Mouse (Mus musculus) embryonic facial prominence, embryonic 11.5 days (tissue): Measurements from ENCODE around the gene Spib. TPM values are rescaled to one million over a fixed set of nuclear protein-coding genes. Genes with fewer than 3 reads are reported as not detected.
A peak's percentile ranks its signal among the peaks of the same experiment; 100 is the strongest.

Experiments used
- ATAC-seq: fragments of 200-750 bp; cut with Nextera tagmentation; replicated peaks from 2 replicates; pipeline ENCODE4 v1.8.0; 2017; ENCODE audit warnings: low read depth; ENCODE audit not compliant: insufficient number of reproducible peaks, low FRiP score, low TSS enrichment
- DNase-seq: peaks from one replicate; pipeline ENCODE4 v3.0.0-alpha.2; 2015; ENCODE audit warnings: low spot score
- H3K27ac ChIP-seq: fragments of 300-500 bp; sonication (generic); replicated peaks from 2 replicates; pipeline ENCODE4 v1.5.1; 2014; ENCODE audit warnings: mild to moderate bottlenecking, low read depth, low read length, control low read depth
- H3K27me3 ChIP-seq: fragments of 300-500 bp; sonication (generic); 2 replicates; pipeline ENCODE4 v1.6.1; 2014; ENCODE audit warnings: mild to moderate bottlenecking, low read length, moderate library complexity, mixed read lengths; ENCODE audit not compliant: control insufficient read depth, insufficient read depth
- H3K36me3 ChIP-seq: fragments of 300-500 bp; sonication (generic); replicated peaks from 2 replicates; pipeline ENCODE4 v1.6.1; 2014; ENCODE audit warnings: low read depth, mild to moderate bottlenecking, low read length, moderate library complexity, mixed read lengths; ENCODE audit not compliant: control insufficient read depth, insufficient read depth
- H3K4me1 ChIP-seq: fragments of 300-500 bp; sonication (generic); 2 replicates; pipeline ENCODE4 v1.6.1; 2014; ENCODE audit warnings: low read length, mixed read lengths; ENCODE audit not compliant: control insufficient read depth, insufficient read depth
- H3K4me2 ChIP-seq: fragments of 300-500 bp; sonication (generic); 2 replicates; pipeline ENCODE4 v1.6.1; 2014; ENCODE audit warnings: low read depth, mild to moderate bottlenecking, control low read depth, low read length, moderate library complexity
- H3K4me3 ChIP-seq: fragments of 300-500 bp; sonication (generic); 2 replicates; pipeline ENCODE4 v1.5.1; 2014; ENCODE audit warnings: low read depth, low read length, control low read depth
- H3K9ac ChIP-seq: fragments of 300-500 bp; sonication (generic); replicated peaks from 2 replicates; pipeline ENCODE4 v1.6.1; 2014; ENCODE audit warnings: mild to moderate bottlenecking, control low read depth, low read length
- H3K9me3 ChIP-seq: fragments of 300-500 bp; sonication (generic); replicated peaks from 2 replicates; pipeline ENCODE4 v1.6.1; 2016; ENCODE audit warnings: mild to moderate bottlenecking, low read length, inconsistent platforms, mixed read lengths; ENCODE audit not compliant: control insufficient read depth
- WGBS: fragments of 180-500 bp; shearing (Covaris S2); extraction: QIAGEN DNeasy Blood & Tissue Kit; methylation state at CpG from one replicate; pipeline ENCODE4 v1.1.7; 2014; 5-methylcytosine and 5-hydroxymethylcytosine counted together
- polyA plus RNA-seq: library from polyadenylated mRNA; unstranded; fragments of >200 nt; fragmentation: Nextera tagmentation; extraction: Ambion mirVana; gene quantifications from 2 replicates; pipeline ENCODE4 v1.2.1, GENCODE M21; 2014

Gene Spib
- polyA plus RNA-seq, 1 experiment from 2014 or later = not detected

- ATAC-seq (no peak), DNase-seq (no peak)
- Histone ChIP-seq H3K4me2 (no peak overlapping the region), H3K9me3 (no peaks in the 10 kb centered on the region), H3K36me3 (no peaks in the 10 kb centered on the region; the same call in 1 of the 2 replicates), H3K27me3 (peaks cover 12% of the 10 kb centered on the region), H3K4me3 (no peak overlapping the region), H3K9ac (no peak overlapping the region), H3K27ac (no peak overlapping the region), H3K4me1 (peaks cover 2% of the 10 kb centered on the region; the same call in 1 of the 2 replicates)
- WGBS = 41% methylated on average over 5 of the region's 5 CpGs
Measured at GRCm38 (mm10) chr7:44529518-44529917, 2.4 kb downstream of the Spib start.

GRCm38 (mm10) chr7:44527483-44528398, 4.1 kb downstream of the Spib start:
- peak overlapping the region; percentile 34 for H3K4me3 ChIP-seq
- peak overlapping the region; percentile 74 for H3K4me2 ChIP-seq
- no peaks in the 10 kb centered on the region; the same call in 1 of the 2 replicates for H3K36me3 ChIP-seq
- H3K9me3 ChIP-seq = no peaks in the 10 kb centered on the region
- WGBS = 7% methylated on average over 40 of the region's 40 CpGs
- H3K27ac ChIP-seq = no peak overlapping the region
- ATAC-seq = no peak
- H3K9ac ChIP-seq = peak overlapping the region; percentile 35; the same call in 1 of the 2 replicates
- peak; percentile 82 for DNase-seq
- H3K4me1 ChIP-seq = peaks cover 2% of the 10 kb centered on the region; the same call in 1 of the 2 replicates
- H3K27me3 ChIP-seq = peaks cover 22% of the 10 kb centered on the region

GRCm38 (mm10) chr7:44526414-44527154, 5.3 kb downstream of the Spib start:
- ATAC-seq (no peak), DNase-seq (no peak)
- H3K27me3 ChIP-seq = peaks cover 27% of the 10 kb centered on the region
- H3K4me2 ChIP-seq = no peak overlapping the region
- H3K4me1 ChIP-seq = peaks cover 2% of the 10 kb centered on the region; the same call in 1 of the 2 replicates
- no peak overlapping the region for H3K27ac ChIP-seq
- H3K9ac ChIP-seq = no peak overlapping the region
- WGBS = 84% methylated on average over 14 of the region's 14 CpGs
- no peaks in the 10 kb centered on the region for H3K36me3 ChIP-seq
- no peaks in the 10 kb centered on the region for H3K9me3 ChIP-seq
- no peak overlapping the region for H3K4me3 ChIP-seq

- WGBS = 12% methylated on average over 21 of the region's 22 CpGs
- peaks cover 27% of the 10 kb centered on the region for H3K27me3 ChIP-seq
Measured at GRCm38 (mm10) chr7:44525126-44525832, 6.6 kb downstream of the Spib start.

GRCm38 (mm10) chr7:44524502-44524901, 7.4 kb downstream of the Spib start, which contains the start of gene Mybpc2:
Mybpc2 (minus strand) TSS chr7:44524656.
- H3K27me3 ChIP-seq = peaks cover 27% of the 10 kb centered on the region
- H3K9me3 ChIP-seq = no peaks in the 10 kb centered on the region
- peaks cover 2% of the 10 kb centered on the region; the same call in 1 of the 2 replicates for H3K4me1 ChIP-seq
- H3K4me3 ChIP-seq = no peak within 1 kb of the TSS
- no peak for ATAC-seq
- H3K9ac ChIP-seq = peak within 1 kb of the TSS; percentile 25; the same call in 1 of the 2 replicates
- H3K4me2 ChIP-seq = no peak within 1 kb of the TSS
- H3K36me3 ChIP-seq = no peaks in the 10 kb centered on the region
- no peak for DNase-seq
- 26% methylated on average over 12 of the region's 12 CpGs for WGBS
- no peak within 1 kb of the TSS for H3K27ac ChIP-seq

More at GRCm38 (mm10) chr7:44525126-44525832, 6.6 kb downstream of the Spib start:
- H3K9ac ChIP-seq = peak overlapping the region; percentile 25; the same call in 1 of the 2 replicates
- DNase-seq (no peak), ATAC-seq (no peak)
- H3K4me3 ChIP-seq = no peak overlapping the region
- peaks cover 2% of the 10 kb centered on the region; the same call in 1 of the 2 replicates for H3K4me1 ChIP-seq
- H3K9me3 ChIP-seq = no peaks in the 10 kb centered on the region
- no peak overlapping the region for H3K4me2 ChIP-seq
- no peak overlapping the region for H3K27ac ChIP-seq
- no peaks in the 10 kb centered on the region for H3K36me3 ChIP-seq

GRCm38 (mm10) chr7:44523056-44523455, 8.8 kb downstream of the Spib start:
- peaks cover 2% of the 10 kb centered on the region; the same call in 1 of the 2 replicates for H3K4me1 ChIP-seq
- H3K4me2 ChIP-seq = no peak overlapping the region
- no peak for DNase-seq
- 50% methylated on average over 2 of the region's 2 CpGs for WGBS
- H3K36me3 ChIP-seq = no peaks in the 10 kb centered on the region
- peaks cover 27% of the 10 kb centered on the region for H3K27me3 ChIP-seq
- H3K27ac ChIP-seq = no peak overlapping the region
- H3K9me3 ChIP-seq = no peaks in the 10 kb centered on the region
- H3K9ac ChIP-seq = no peak overlapping the region
- ATAC-seq = no peak
- H3K4me3 ChIP-seq = no peak overlapping the region

GRCm38 (mm10) chr7:44521710-44522109, 10.2 kb downstream of the Spib start:
- H3K4me3 ChIP-seq = no peak overlapping the region
- peaks cover 27% of the 10 kb centered on the region for H3K27me3 ChIP-seq
- H3K4me2 ChIP-seq = no peak overlapping the region
- H3K4me1 ChIP-seq = peaks cover 2% of the 10 kb centered on the region; the same call in 1 of the 2 replicates
- 2% methylated on average over 20 of the region's 20 CpGs for WGBS
- DNase-seq (peak; percentile 82), ATAC-seq (no peak; the same call in 1 of the 2 replicates)
- H3K9me3 ChIP-seq = no peaks in the 10 kb centered on the region
- H3K27ac ChIP-seq = no peak overlapping the region
- no peaks in the 10 kb centered on the region for H3K36me3 ChIP-seq
- no peak overlapping the region for H3K9ac ChIP-seq
